Mouse (Mus musculus): ENCODE measurements around the gene Gm10799. TPM values are rescaled to one million over a fixed set of nuclear protein-coding genes. Genes with fewer than 3 reads are reported as not detected.

Gm10799 gene
- polyA plus RNA-seq, 1 experiment from 2014 or later, result not detected

DNA sequence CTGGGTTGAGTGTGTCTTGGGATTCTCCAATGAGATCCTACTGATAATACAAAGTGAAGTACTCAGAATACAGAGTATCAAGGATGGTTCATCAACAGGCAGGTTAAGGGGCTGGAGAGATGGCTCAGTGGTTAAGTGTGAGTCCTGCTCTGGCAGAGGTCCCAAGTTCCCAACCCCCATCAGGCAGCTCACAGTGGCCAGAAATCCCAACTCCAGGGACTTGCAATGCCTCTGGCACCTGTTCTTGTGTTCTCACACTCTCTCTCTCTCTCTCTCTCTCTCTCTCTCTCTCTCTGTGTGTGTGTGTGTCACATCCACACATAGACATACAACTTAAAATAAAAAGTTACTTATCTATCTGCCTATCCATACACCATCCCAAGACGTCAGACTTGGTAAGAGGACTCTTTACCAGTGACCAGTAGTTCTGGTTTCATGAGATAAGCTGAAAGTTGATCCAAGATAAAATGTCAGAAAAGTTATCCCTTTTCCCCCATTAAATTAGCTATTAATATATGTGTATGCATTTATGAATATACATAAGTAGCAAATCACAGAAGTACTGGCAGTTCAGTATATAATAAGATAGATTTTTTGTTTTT, 23.8 kb downstream of the Gm10799 start:
- H3K9me3 ChIP-seq (ENCODE audit: control insufficient read depth, low read length), result no peaks in the 10 kb centered on the region
- H3K4me1 ChIP-seq (replicated peaks; ENCODE audit: control insufficient read depth, insufficient read depth, low read length), result no peaks in the 10 kb centered on the region
- H3K27me3 ChIP-seq (ENCODE audit: control insufficient read depth, insufficient read depth, low read length), result no peaks in the 10 kb centered on the region
- no peak overlapping the region for H3K4me3 ChIP-seq (replicated peaks; ENCODE audit: low read length)
- DNase-seq (ENCODE audit: low spot score), result no peak
- peaks cover 63% of the 10 kb centered on the region for H3K36me3 ChIP-seq (replicated peaks; ENCODE audit: control insufficient read depth, insufficient read depth)
- WGBS, result 73% methylated on average over 1 of the region's 1 CpGs
- ATAC-seq (ENCODE audit: low FRiP score), result no peak
- no peak overlapping the region for H3K4me2 ChIP-seq (replicated peaks)
- H3K27ac ChIP-seq, result no peak overlapping the region
- no peak overlapping the region for H3K9ac ChIP-seq

DNA sequence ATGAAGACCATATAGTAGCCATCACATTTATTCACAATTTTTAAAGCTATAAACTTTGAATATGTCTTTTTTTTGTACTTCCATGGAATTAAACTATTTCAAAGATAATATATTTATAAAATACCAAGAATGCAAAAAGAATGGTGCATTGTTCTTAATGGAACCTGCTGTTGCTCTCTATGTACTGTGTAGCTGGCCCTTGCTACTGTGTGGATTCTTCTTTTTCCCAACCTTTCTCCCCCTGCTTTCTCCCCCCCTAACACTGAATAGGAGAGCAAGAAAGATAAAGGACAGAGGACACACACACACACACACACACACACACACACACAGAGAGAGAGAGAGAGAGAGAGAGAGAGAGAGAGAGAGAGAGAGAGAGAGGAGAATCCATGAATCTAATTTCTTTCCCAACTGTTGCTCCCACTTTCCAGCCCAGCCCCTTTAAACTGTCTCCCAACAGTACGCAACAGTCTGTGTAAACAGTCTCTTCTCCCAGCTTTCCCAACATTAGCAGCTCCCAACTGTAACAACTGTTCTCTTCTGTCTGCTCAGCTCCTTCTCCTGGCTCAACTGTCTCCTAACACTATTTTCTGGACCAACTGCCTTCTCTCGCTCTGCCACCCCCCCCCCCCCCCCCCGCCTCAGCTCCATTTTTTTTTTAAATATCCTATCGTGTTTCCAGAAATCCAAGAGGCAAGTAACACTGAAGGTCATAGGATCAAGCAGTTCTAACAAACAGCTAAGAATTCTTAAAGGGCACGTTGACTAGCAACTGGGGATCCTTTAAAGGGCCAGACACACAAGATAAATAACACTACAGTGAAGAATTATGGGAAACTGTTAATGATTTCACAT, 24.5 kb downstream of the Gm10799 start:
- no peaks in the 10 kb centered on the region for H3K4me1 ChIP-seq (replicated peaks; ENCODE audit: control insufficient read depth, insufficient read depth, low read length)
- DNase-seq (ENCODE audit: low spot score) (no peak), ATAC-seq (ENCODE audit: low FRiP score) (no peak)
- no peaks in the 10 kb centered on the region for H3K27me3 ChIP-seq (ENCODE audit: control insufficient read depth, insufficient read depth, low read length)
- H3K9ac ChIP-seq, result no peak overlapping the region
- H3K4me2 ChIP-seq (replicated peaks), result no peak overlapping the region
- no peak overlapping the region for H3K4me3 ChIP-seq (replicated peaks; ENCODE audit: low read length)
- 55% methylated on average over 5 of the region's 5 CpGs for WGBS
- H3K9me3 ChIP-seq (ENCODE audit: control insufficient read depth, low read length), result no peaks in the 10 kb centered on the region
- peaks cover 65% of the 10 kb centered on the region for H3K36me3 ChIP-seq (replicated peaks; ENCODE audit: control insufficient read depth, insufficient read depth)
- no peak overlapping the region for H3K27ac ChIP-seq

DNA sequence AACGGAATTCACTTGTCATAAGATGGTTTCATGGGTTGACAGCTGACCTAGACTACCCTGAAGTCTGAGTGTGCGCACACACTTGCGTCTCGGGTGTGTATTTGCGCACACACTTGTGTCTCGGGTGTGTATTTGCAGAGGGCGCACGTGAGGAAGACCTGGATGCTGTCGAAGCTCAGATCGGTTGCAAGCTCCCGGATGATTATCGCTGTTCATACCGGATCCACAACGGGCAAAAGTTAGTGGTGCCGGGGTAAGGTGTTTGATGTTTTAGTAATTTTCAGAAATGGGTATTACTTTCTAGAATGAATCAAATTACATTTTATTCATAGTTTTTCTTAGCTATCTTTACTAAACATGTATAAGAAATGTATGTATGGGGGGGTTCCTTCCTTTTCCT, 25.6 kb downstream of the Gm10799 start:
- H3K9me3 ChIP-seq (ENCODE audit: control insufficient read depth, low read length), result no peaks in the 10 kb centered on the region
- H3K27me3 ChIP-seq (ENCODE audit: control insufficient read depth, insufficient read depth, low read length), result no peaks in the 10 kb centered on the region
- H3K9ac ChIP-seq, result no peak overlapping the region
- no peak for DNase-seq (ENCODE audit: low spot score)
- H3K27ac ChIP-seq, result no peak overlapping the region
- no peak overlapping the region for H3K4me2 ChIP-seq (replicated peaks)
- ATAC-seq (ENCODE audit: low FRiP score), result no peak
- peaks cover 62% of the 10 kb centered on the region for H3K36me3 ChIP-seq (replicated peaks; ENCODE audit: control insufficient read depth, insufficient read depth)
- H3K4me1 ChIP-seq (replicated peaks; ENCODE audit: control insufficient read depth, insufficient read depth, low read length), result no peaks in the 10 kb centered on the region
- no peak overlapping the region for H3K4me3 ChIP-seq (replicated peaks; ENCODE audit: low read length)
- WGBS, result 97% methylated on average over 15 of the region's 15 CpGs

DNA sequence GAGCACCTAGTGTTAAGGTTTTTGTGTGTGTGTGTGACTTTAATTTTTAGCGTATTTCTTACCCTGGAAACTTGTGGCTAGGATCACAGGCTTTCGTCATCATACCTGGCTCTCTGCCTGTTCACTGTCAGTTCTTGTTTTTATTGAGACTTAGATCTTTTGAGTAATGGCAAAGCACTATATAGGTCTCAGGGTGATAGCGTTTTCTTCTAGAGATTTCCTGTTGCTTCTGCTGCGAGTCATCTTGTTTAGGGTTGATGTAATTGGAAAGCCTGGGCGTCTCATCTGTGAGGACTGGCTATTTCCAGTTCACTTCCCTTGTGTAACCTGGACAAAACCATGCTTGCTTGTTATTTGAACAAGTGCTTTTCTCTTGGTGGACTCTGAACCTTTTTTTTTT, 26.7 kb downstream of the Gm10799 start:
- H3K36me3 ChIP-seq (replicated peaks; ENCODE audit: control insufficient read depth, insufficient read depth), result peaks cover 67% of the 10 kb centered on the region
- no peaks in the 10 kb centered on the region for H3K4me1 ChIP-seq (replicated peaks; ENCODE audit: control insufficient read depth, insufficient read depth, low read length)
- DNase-seq (ENCODE audit: low spot score), result no peak
- H3K4me2 ChIP-seq (replicated peaks), result no peak overlapping the region
- H3K4me3 ChIP-seq (replicated peaks; ENCODE audit: low read length), result no peak overlapping the region
- no peak for ATAC-seq (ENCODE audit: low FRiP score)
- no peaks in the 10 kb centered on the region for H3K9me3 ChIP-seq (ENCODE audit: control insufficient read depth, low read length)
- 81% methylated on average over 5 of the region's 5 CpGs for WGBS
- no peaks in the 10 kb centered on the region for H3K27me3 ChIP-seq (ENCODE audit: control insufficient read depth, insufficient read depth, low read length)
- H3K27ac ChIP-seq, result no peak overlapping the region
- no peak overlapping the region for H3K9ac ChIP-seq

DNA sequence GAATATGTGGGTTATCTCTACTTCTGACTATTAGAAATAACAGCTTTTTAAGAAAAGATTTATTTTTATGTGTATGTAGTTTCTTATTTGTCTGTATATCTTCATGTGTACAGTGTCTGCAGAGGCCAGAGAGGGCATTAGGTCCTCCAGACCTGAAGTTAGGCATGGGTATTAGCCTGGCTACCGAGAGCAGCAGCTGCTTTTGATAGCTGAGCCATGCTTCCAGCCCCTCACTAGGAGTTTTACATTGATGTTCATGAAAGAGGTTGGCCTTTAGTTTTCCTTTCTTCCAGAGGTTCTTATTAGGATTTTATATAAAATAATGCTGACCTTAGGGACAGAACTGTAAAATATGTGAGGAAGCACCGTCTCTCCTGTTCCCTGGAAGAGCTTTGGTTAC, 30.1 kb downstream of the Gm10799 start:
- H3K9ac ChIP-seq, result no peak overlapping the region
- DNase-seq (ENCODE audit: low spot score) (no peak), ATAC-seq (ENCODE audit: low FRiP score) (no peak)
- peaks cover 75% of the 10 kb centered on the region for H3K36me3 ChIP-seq (replicated peaks; ENCODE audit: control insufficient read depth, insufficient read depth)
- 52% methylated on average over 2 of the region's 2 CpGs for WGBS
- no peaks in the 10 kb centered on the region for H3K9me3 ChIP-seq (ENCODE audit: control insufficient read depth, low read length)
- H3K27me3 ChIP-seq (ENCODE audit: control insufficient read depth, insufficient read depth, low read length), result no peaks in the 10 kb centered on the region
- no peak overlapping the region for H3K27ac ChIP-seq
- no peak overlapping the region for H3K4me2 ChIP-seq (replicated peaks)
- H3K4me3 ChIP-seq (replicated peaks; ENCODE audit: low read length), result no peak overlapping the region
- no peaks in the 10 kb centered on the region for H3K4me1 ChIP-seq (replicated peaks; ENCODE audit: control insufficient read depth, insufficient read depth, low read length)

DNA sequence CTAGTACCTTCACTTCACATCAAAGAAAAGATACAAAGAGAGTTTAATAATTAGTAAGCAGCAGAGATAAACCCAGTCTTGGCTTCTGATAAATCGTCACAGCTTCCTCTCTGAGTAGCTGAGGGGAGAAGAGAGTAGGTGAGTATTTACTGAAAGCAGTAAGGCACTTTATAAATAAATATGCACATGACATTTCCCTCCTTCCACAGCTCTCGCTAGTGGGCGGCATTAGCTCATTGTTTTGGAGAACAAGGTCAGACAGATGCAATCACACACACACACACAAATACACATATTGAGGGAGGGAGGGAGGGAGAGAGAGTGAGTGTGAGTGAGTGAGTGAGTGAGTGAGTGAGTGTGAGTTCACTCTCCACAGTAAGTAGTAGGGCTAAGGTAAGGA, 32.0 kb downstream of the Gm10799 start:
- Histone ChIP-seq H3K9me3 (ENCODE audit: control insufficient read depth, low read length) (no peaks in the 10 kb centered on the region), H3K9ac (no peak overlapping the region), H3K4me1 (replicated peaks; ENCODE audit: control insufficient read depth, insufficient read depth, low read length) (no peaks in the 10 kb centered on the region), H3K36me3 (replicated peaks; ENCODE audit: control insufficient read depth, insufficient read depth) (peaks cover 82% of the 10 kb centered on the region), H3K27me3 (ENCODE audit: control insufficient read depth, insufficient read depth, low read length) (no peaks in the 10 kb centered on the region), H3K4me2 (replicated peaks) (no peak overlapping the region), H3K4me3 (replicated peaks; ENCODE audit: low read length) (no peak overlapping the region), H3K27ac (no peak overlapping the region)
- DNase-seq (ENCODE audit: low spot score) (no peak), ATAC-seq (ENCODE audit: low FRiP score) (no peak)
- WGBS, result 66% methylated on average over 3 of the region's 3 CpGs

DNA sequence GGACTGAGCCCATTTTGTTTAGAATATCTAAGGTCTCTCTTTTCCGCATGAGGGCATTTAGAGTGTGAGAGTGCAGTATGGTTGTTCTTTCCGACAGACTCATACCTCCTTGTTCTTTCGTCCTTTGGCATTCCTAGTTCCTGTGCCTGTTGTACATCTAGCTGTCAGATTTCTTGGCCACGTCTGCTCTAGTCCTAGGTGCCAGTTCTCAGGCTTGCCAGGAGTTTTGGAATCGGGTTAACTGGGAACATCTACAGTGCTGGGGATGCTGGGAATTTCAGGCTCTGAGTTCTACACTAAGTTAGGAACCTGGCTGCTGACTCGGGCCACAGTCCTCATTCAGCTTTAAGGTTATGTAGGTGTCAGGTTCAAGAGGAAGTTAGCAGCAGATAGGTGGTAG, 32.8 kb downstream of the Gm10799 start:
- ATAC-seq (ENCODE audit: low FRiP score), result no peak
- H3K4me1 ChIP-seq (replicated peaks; ENCODE audit: control insufficient read depth, insufficient read depth, low read length), result no peaks in the 10 kb centered on the region
- no peak overlapping the region for H3K4me3 ChIP-seq (replicated peaks; ENCODE audit: low read length)
- no peak overlapping the region for H3K27ac ChIP-seq
- peaks cover 82% of the 10 kb centered on the region for H3K36me3 ChIP-seq (replicated peaks; ENCODE audit: control insufficient read depth, insufficient read depth)
- no peak overlapping the region for H3K9ac ChIP-seq
- no peak for DNase-seq (ENCODE audit: low spot score)
- H3K4me2 ChIP-seq (replicated peaks), result no peak overlapping the region
- 95% methylated on average over 6 of the region's 6 CpGs for WGBS
- no peaks in the 10 kb centered on the region for H3K9me3 ChIP-seq (ENCODE audit: control insufficient read depth, low read length)
- H3K27me3 ChIP-seq (ENCODE audit: control insufficient read depth, insufficient read depth, low read length), result no peaks in the 10 kb centered on the region

DNA sequence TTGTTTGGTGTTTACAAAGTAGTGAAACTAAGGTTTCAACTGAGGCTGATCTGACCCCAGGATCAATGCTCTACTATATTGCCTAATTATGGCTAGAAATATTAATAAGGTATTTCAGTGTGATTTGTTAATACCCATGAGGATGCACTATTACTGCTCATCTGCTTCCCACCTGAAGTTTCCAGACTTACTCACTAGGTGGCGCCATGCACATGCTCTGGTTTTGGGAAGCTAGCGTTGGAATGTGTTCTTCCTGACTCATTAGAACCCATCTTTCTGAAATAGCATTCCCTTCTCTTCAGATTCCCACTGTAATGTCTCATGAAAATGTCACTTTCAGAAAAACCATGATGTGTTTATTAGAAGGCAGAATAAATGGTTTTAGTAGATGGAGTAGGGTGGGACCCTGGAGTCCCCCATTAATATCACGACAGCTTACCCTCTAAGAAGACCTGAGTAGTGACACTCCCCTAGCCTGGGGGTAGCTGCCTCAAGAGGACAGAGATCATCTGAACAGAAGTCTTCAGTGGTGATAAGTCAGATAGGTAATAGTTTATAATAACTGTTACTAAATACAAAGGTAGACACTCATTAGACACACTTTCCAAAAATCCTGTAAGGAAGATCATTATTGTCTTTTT, 33.4 kb downstream of the Gm10799 start:
- 31% methylated on average over 3 of the region's 3 CpGs for WGBS
- Histone ChIP-seq H3K36me3 (replicated peaks; ENCODE audit: control insufficient read depth, insufficient read depth) (peaks cover 77% of the 10 kb centered on the region), H3K9ac (no peak overlapping the region), H3K9me3 (ENCODE audit: control insufficient read depth, low read length) (no peaks in the 10 kb centered on the region), H3K27ac (no peak overlapping the region), H3K4me2 (replicated peaks) (no peak overlapping the region), H3K4me1 (replicated peaks; ENCODE audit: control insufficient read depth, insufficient read depth, low read length) (peaks cover 5% of the 10 kb centered on the region), H3K4me3 (replicated peaks; ENCODE audit: low read length) (no peak overlapping the region), H3K27me3 (ENCODE audit: control insufficient read depth, insufficient read depth, low read length) (no peaks in the 10 kb centered on the region)
- ATAC-seq (ENCODE audit: low FRiP score) (no peak), DNase-seq (ENCODE audit: low spot score) (peak; percentile 78)

DNA sequence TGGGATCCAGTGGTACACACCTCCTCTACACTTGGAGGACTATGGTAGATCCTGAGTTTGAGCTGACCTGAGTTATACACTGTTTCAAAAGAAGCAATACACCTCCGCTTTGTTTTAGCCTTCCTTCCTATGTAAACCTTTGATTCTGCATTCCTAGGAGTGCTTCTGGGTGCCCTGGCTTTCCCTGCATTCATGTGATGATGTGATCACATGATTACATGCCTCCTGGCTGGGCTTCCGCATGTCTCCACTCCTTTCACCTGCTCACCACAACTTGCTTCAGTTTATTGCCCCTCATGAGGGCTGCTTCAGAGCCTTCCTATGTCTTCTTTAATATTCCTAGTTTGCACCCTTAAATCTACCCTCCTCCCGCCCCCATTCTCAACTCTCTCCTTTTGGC, 36.3 kb downstream of the Gm10799 start:
- Histone ChIP-seq H3K4me3 (replicated peaks; ENCODE audit: low read length) (no peak overlapping the region), H3K9me3 (ENCODE audit: control insufficient read depth, low read length) (no peaks in the 10 kb centered on the region), H3K36me3 (replicated peaks; ENCODE audit: control insufficient read depth, insufficient read depth) (peaks cover 52% of the 10 kb centered on the region), H3K27ac (no peak overlapping the region), H3K4me1 (replicated peaks; ENCODE audit: control insufficient read depth, insufficient read depth, low read length) (peaks cover 25% of the 10 kb centered on the region), H3K4me2 (replicated peaks) (no peak overlapping the region), H3K9ac (no peak overlapping the region), H3K27me3 (ENCODE audit: control insufficient read depth, insufficient read depth, low read length) (no peaks in the 10 kb centered on the region)
- no peak for DNase-seq (ENCODE audit: low spot score)
- 96% methylated on average over 3 of the region's 3 CpGs for WGBS
- ATAC-seq (ENCODE audit: low FRiP score), result no peak
